Mouse (Mus musculus) MEL (cell line): ENCODE measurements around the gene Pcdh9. TPM values are rescaled to one million over a fixed set of nuclear protein-coding genes. Genes with fewer than 3 reads are reported as not detected.

ENCODE experiments used
- DNase-seq: peaks from one replicate; pipeline ENCODE4 v3.0.0; 2011; ENCODE audit warnings: low read depth, low spot score
- H3K27ac ChIP-seq: 2 replicates; pipeline ENCODE4 v1.5.1; 2012; ENCODE audit warnings: low read depth, mild to moderate bottlenecking, control low read depth, low read length, moderate library complexity; ENCODE audit not compliant: control insufficient read depth
- H3K27me3 ChIP-seq, 2 experiments: fragments of 150-350 bp in 1 of 2; sonication (generic) in 1 of 2; 2 replicates each; pipeline ENCODE4 v1.6.1; 2012; ENCODE audit warnings: low read length in 2 of 2, mild to moderate bottlenecking in 2 of 2, improper control_type of control experiment in 1 of 2, moderate library complexity in 1 of 2; ENCODE audit not compliant: insufficient read depth in 2 of 2, control insufficient read depth in 1 of 2
- H3K36me3 ChIP-seq, 2 experiments: 2 replicates each; pipeline ENCODE4 v1.6.1; 2012 to 2014; ENCODE audit warnings: low read length in 2 of 2, improper control_type of control experiment in 1 of 2, inconsistent platforms in 1 of 2, mild to moderate bottlenecking in 1 of 2; ENCODE audit not compliant: insufficient read depth in 2 of 2, control insufficient read depth in 1 of 2
- H3K4me1 ChIP-seq, 2 experiments: fragments of 150-350 bp in 1 of 2; sonication (generic) in 1 of 2; 2 replicates each; pipeline ENCODE4 v1.6.1; 2012; ENCODE audit warnings: low read length in 2 of 2, improper control_type of control experiment in 1 of 2, mild to moderate bottlenecking in 1 of 2; ENCODE audit not compliant: insufficient read depth in 2 of 2, control insufficient read depth in 1 of 2
- H3K4me3 ChIP-seq, 2 experiments: fragments of 150-350 bp in 1 of 2; sonication (generic) in 1 of 2; 2 replicates each; pipeline ENCODE4 v1.5.1; 2012; ENCODE audit warnings: low read depth in 2 of 2, low read length in 2 of 2, mild to moderate bottlenecking in 2 of 2, moderate library complexity in 2 of 2, control low read depth in 1 of 2, improper control_type of control experiment in 1 of 2; ENCODE audit not compliant: control insufficient read depth in 1 of 2, insufficient read depth in 1 of 2
- H3K79me2 ChIP-seq: 2 replicates; pipeline ENCODE4 v1.6.1; 2012; ENCODE audit warnings: mild to moderate bottlenecking, low read length, moderate library complexity; ENCODE audit not compliant: control insufficient read depth, poor library complexity, insufficient read depth
- H3K9ac ChIP-seq: 2 replicates; pipeline ENCODE4 v1.6.1; 2012; ENCODE audit warnings: low read depth, mild to moderate bottlenecking, control low read depth, low read length, moderate library complexity; ENCODE audit not compliant: control insufficient read depth, poor library complexity, severe bottlenecking
- H3K9me3 ChIP-seq: fragments of 150-350 bp; sonication (generic); replicated peaks from 2 replicates; pipeline ENCODE4 v1.6.1; 2012; ENCODE audit warnings: mild to moderate bottlenecking, low read length, improper control_type of control experiment, moderate library complexity; ENCODE audit not compliant: insufficient read depth
- CHD2 ChIP-seq: IDR thresholded peaks from 2 replicates; pipeline ENCODE4 v1.6.1; 2011; ENCODE audit warnings: low read length, improper control_type of control experiment
- E2F4 ChIP-seq: IDR thresholded peaks from 2 replicates; pipeline ENCODE4 v1.6.1; 2011; ENCODE audit warnings: low read depth, low read length, improper control_type of control experiment, borderline replicate concordance
- EP300 ChIP-seq, 2 experiments: IDR thresholded peaks; 2 replicates each; pipeline ENCODE4 v1.6.1; 2011; ENCODE audit warnings: improper control_type of control experiment in 2 of 2, low read length in 2 of 2, low read depth in 1 of 2, mild to moderate bottlenecking in 1 of 2
- GATA1 ChIP-seq: IDR thresholded peaks from 2 replicates; pipeline ENCODE4 v1.6.1; 2011; ENCODE audit warnings: low read depth, low read length, improper control_type of control experiment
- KAT2A ChIP-seq: conservative IDR thresholded peaks from 2 replicates; pipeline ENCODE4 v1.6.1; 2012; ENCODE audit warnings: low read depth, low read length, improper control_type of control experiment, inconsistent platforms
- MAFK ChIP-seq: IDR thresholded peaks from 2 replicates; pipeline ENCODE4 v1.6.1; 2011; ENCODE audit warnings: low read depth, mild to moderate bottlenecking, low read length, improper control_type of control experiment, borderline replicate concordance
- MAZ ChIP-seq: IDR thresholded peaks from 2 replicates; pipeline ENCODE4 v1.6.1; 2012; ENCODE audit warnings: low read depth, mild to moderate bottlenecking, inconsistent platforms, low read length, improper control_type of control experiment
- MEF2A ChIP-seq: IDR thresholded peaks from 2 replicates; pipeline ENCODE4 v1.6.1; 2014; ENCODE audit warnings: low read depth, mild to moderate bottlenecking, inconsistent platforms, low read length, improper control_type of control experiment; ENCODE audit not compliant: poor library complexity, insufficient replicate concordance, severe bottlenecking; ENCODE audit errors: extremely low read depth
- MYB ChIP-seq: IDR thresholded peaks from 2 replicates; pipeline ENCODE4 v1.6.1; 2011; ENCODE audit warnings: mild to moderate bottlenecking, low read depth, low read length, improper control_type of control experiment
- MYC ChIP-seq: IDR thresholded peaks from 2 replicates; pipeline ENCODE4 v1.6.1; 2011; ENCODE audit warnings: low read depth, mild to moderate bottlenecking, low read length, improper control_type of control experiment, moderate library complexity
- POLR2A ChIP-seq, 2 experiments: IDR thresholded peaks; 2 replicates each; pipeline ENCODE4 v1.6.1; 2011 to 2012; ENCODE audit warnings: low read length in 2 of 2, mild to moderate bottlenecking in 2 of 2, control low read depth in 1 of 2, improper control_type of control experiment in 1 of 2, low read depth in 1 of 2, moderate library complexity in 1 of 2; ENCODE audit not compliant: control insufficient read depth in 1 of 2, insufficient read depth in 1 of 2, poor library complexity in 1 of 2
- RCOR1 ChIP-seq: IDR thresholded peaks from 2 replicates; pipeline ENCODE4 v1.6.1; 2012; ENCODE audit warnings: low read depth, mild to moderate bottlenecking, inconsistent platforms, low read length, improper control_type of control experiment
- TBP ChIP-seq: IDR thresholded peaks from 2 replicates; pipeline ENCODE4 v1.8.0; 2011; ENCODE audit warnings: low read depth, low read length, improper control_type of control experiment
- TCF12 ChIP-seq: IDR thresholded peaks from 2 replicates; pipeline ENCODE4 v1.6.1; 2014; ENCODE audit warnings: low read depth, mild to moderate bottlenecking, inconsistent platforms, low read length, improper control_type of control experiment, moderate library complexity
- USF1 ChIP-seq: IDR thresholded peaks from 2 replicates; pipeline ENCODE4 v1.6.1; 2014; ENCODE audit warnings: low read depth, mild to moderate bottlenecking, inconsistent platforms, low read length, improper control_type of control experiment, moderate library complexity
- USF2 ChIP-seq, 2 experiments: IDR thresholded peaks; 2 replicates each; pipeline ENCODE4 v1.6.1; 2011 to 2012; ENCODE audit warnings: improper control_type of control experiment in 2 of 2, low read length in 2 of 2, borderline replicate concordance in 1 of 2, inconsistent platforms in 1 of 2, low read depth in 1 of 2, mild to moderate bottlenecking in 1 of 2; ENCODE audit not compliant: insufficient read depth in 1 of 2
- ZKSCAN1 ChIP-seq: IDR thresholded peaks from 2 replicates; pipeline ENCODE4 v1.6.1; 2012; ENCODE audit warnings: low read depth, mild to moderate bottlenecking, inconsistent platforms, low read length, improper control_type of control experiment, moderate library complexity
- ZNF384 ChIP-seq: IDR thresholded peaks from 2 replicates; pipeline ENCODE4 v1.6.1; 2012; ENCODE audit warnings: low read depth, mild to moderate bottlenecking, inconsistent platforms, low read length, improper control_type of control experiment
- polyA plus RNA-seq, 2 experiments: library from polyadenylated mRNA; stranded (reverse) in 1 of 2; unstranded in 1 of 2; fragments of >175 nt in 1 of 2; fragments of >200 nt in 1 of 2; gene quantifications; 2 replicates each; pipeline versions ENCODE4 v1.2.1 to v1.2.4; 2012; ENCODE audit warnings: low replicate concordance in 2 of 2, low read depth in 1 of 2; ENCODE audit not compliant: insufficient read length in 2 of 2, insufficient read depth in 1 of 2, missing spikeins in 1 of 2
- total RNA-seq: library from RNA; depleted of rRNA; stranded (reverse); fragments of 300-350 nt; gene quantifications from 2 replicates; pipeline ENCODE4 v1.2.3, GENCODE M21; 2012

Gene Pcdh9
- total and polyA plus RNA-seq, 3 experiments: not detected

DNA sequence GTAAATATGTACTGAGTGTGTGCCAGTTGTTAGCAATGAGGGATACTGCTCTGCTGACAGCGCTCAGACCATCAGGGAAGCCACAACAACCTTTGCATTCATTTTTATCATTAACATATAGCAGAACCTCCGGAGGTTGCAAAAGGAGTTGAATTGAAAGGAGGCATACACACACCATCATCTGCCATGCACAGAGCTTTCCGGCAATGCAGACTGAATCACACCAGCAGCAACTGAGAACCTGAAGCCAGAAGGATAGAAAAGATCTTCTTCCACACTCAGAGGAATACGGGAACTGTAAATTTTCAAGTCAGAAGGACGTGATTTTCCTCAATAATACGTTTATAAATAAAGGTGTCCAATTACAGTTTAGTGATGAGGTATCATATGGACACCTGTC lies 747.1 kb downstream of the Pcdh9 start:
- Histone ChIP-seq H3K9ac (no peak overlapping the region), H3K79me2 (no peaks in the 10 kb centered on the region), H3K27me3 (no peaks in the 10 kb centered on the region), H3K9me3 (no peaks in the 10 kb centered on the region), H3K4me3 (no peak overlapping the region), H3K36me3 (no peaks in the 10 kb centered on the region), H3K27ac (no peak overlapping the region), H3K4me1 (no peaks in the 10 kb centered on the region)
- no peak for TF ChIP-seq MEF2A
- TF ChIP-seq TBP: no peak
- TF ChIP-seq CHD2: no peak
- no peak for TF ChIP-seq USF1
- TF ChIP-seq MYC: no peak
- no peak for TF ChIP-seq POLR2A (IDR thresholded peaks at IDR 0.05; ENCODE audit: control insufficient read depth in 1 of 2, insufficient read depth in 1 of 2, low read depth in 1 of 2, low read length in 2 of 2, poor library complexity in 1 of 2)
- TF ChIP-seq KAT2A: no peak
- no peak for TF ChIP-seq GATA1
- TF ChIP-seq TCF12: no peak
- DNase-seq: no peak

DNA sequence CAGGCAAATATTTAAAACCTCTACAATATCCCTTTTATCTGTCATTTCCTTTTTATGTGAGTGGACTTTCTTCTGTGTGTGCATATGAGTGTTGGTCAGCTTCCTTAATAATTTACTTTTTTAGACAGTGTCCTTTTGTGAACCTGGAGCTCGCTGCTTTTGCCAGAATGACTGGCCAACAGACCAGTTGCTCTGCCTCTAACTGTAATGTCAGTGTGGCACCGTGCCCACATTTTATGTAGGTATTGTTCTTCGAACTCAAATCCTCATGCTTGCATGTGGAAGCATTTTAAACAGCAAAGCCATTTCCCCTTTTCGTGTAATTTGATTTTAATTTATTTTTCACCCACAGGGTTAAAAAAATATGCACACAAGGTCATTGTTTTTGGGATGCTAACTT lies 748.4 kb downstream of the Pcdh9 start:
- H3K27me3 ChIP-seq: no peaks in the 10 kb centered on the region
- H3K79me2 ChIP-seq: no peaks in the 10 kb centered on the region
- no peak for DNase-seq
- H3K27ac ChIP-seq: no peak overlapping the region
- H3K4me3 ChIP-seq: no peak overlapping the region
- H3K9me3 ChIP-seq: no peaks in the 10 kb centered on the region
- TF ChIP-seq ZKSCAN1 (no peak), MAFK (no peak), MYB (no peak)
- H3K36me3 ChIP-seq: no peaks in the 10 kb centered on the region
- H3K4me1 ChIP-seq: no peaks in the 10 kb centered on the region
- H3K9ac ChIP-seq: no peak overlapping the region

DNA sequence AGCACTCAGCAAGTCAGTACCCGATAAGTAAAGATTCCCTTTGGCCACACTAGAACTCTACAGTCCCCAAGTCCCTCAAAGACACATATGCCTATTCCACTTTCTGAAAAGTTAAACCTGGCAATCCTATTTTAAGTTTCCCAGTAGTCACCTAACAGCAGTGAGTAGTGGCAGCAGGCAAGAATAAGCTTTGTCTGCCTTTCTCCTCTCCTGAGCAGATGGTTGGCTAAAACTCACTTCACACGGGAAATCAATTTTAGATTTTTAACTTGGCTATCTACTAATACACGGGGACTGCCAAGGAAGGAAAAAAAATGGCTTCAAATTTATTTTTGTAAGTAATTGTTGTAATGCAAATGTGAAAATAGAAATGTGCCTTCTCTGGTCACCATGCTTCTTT lies 763.5 kb downstream of the Pcdh9 start:
- Histone ChIP-seq H3K4me3 (no peak overlapping the region), H3K27me3 (no peaks in the 10 kb centered on the region), H3K79me2 (no peaks in the 10 kb centered on the region)
- no peak for TF ChIP-seq ZKSCAN1
- no peak for TF ChIP-seq E2F4
- no peak for TF ChIP-seq EP300 (IDR thresholded peaks at IDR 0.05; ENCODE audit: low read depth in 1 of 2, low read length in 2 of 2)
- TF ChIP-seq ZNF384: no peak
- TF ChIP-seq POLR2A (IDR thresholded peaks at IDR 0.05; ENCODE audit: control insufficient read depth in 1 of 2, insufficient read depth in 1 of 2, low read depth in 1 of 2, low read length in 2 of 2, poor library complexity in 1 of 2): no peak
- no peak for TF ChIP-seq TBP
- TF ChIP-seq USF2 (IDR thresholded peaks at IDR 0.05; ENCODE audit: borderline replicate concordance in 1 of 2, insufficient read depth in 1 of 2, low read depth in 1 of 2, low read length in 2 of 2): no peak
- TF ChIP-seq MAZ: no peak
- TF ChIP-seq RCOR1: no peak
- TF ChIP-seq MAFK: no peak
- TF ChIP-seq KAT2A: no peak
- TF ChIP-seq, all 39 proteins: peak for 0
- Histone ChIP-seq H3K9me3 (no peaks in the 10 kb centered on the region), H3K27ac (no peak overlapping the region), H3K9ac (no peak overlapping the region), H3K4me1 (no peaks in the 10 kb centered on the region), H3K36me3 (no peaks in the 10 kb centered on the region)
- no peak for DNase-seq
